Mouse (Mus musculus) urinary bladder, adult 2 months (tissue): ENCODE results near the gene Elmo1. TPM values are rescaled to one million over a fixed set of nuclear protein-coding genes. Genes with fewer than 3 reads are reported as not detected.

Experiments used
- DNase-seq: peaks from one replicate; pipeline ENCODE4 v3.0.0; 2022; ENCODE audit warnings: low spot score
- polyA plus RNA-seq: library from polyadenylated mRNA; depleted of rRNA; stranded (reverse); fragments of >200 nt; gene quantifications from 2 replicates; pipeline ENCODE4 v1.2.3, GENCODE M21; 2012

Elmo1 gene
- polyA plus RNA-seq, 1 experiment: 9.8 TPM

GRCm38 (mm10) chr13:20263173-20263572 is 172.8 kb downstream of the Elmo1 start:
- no peak for DNase-seq

GRCm38 (mm10) chr13:20270148-20270547 is 179.8 kb downstream of the Elmo1 start:
- no peak for DNase-seq

- DNase-seq: no peak
These were observed 181.4 kb downstream of the Elmo1 start for GRCm38 (mm10) chr13:20271799-20272198.

GRCm38 (mm10) chr13:20272562-20272961 is 182.2 kb downstream of the Elmo1 start:
- no peak for DNase-seq

- DNase-seq: no peak
These were observed 189.5 kb downstream of the Elmo1 start for GRCm38 (mm10) chr13:20279889-20280288.

- DNase-seq: no peak
These were observed 193.5 kb downstream of the Elmo1 start for GRCm38 (mm10) chr13:20283891-20284290.

- DNase-seq: no peak
These were observed 196.3 kb downstream of the Elmo1 start for GRCm38 (mm10) chr13:20286680-20287079.

GRCm38 (mm10) chr13:20288393-20288792 is 198.0 kb downstream of the Elmo1 start:
- DNase-seq: no peak

- DNase-seq: no peak
These were observed 200.0 kb downstream of the Elmo1 start for GRCm38 (mm10) chr13:20290412-20290811.

GRCm38 (mm10) chr13:20292348-20292747 is 202.0 kb downstream of the Elmo1 start:
- no peak for DNase-seq

- DNase-seq: no peak
These were observed 205.0 kb downstream of the Elmo1 start for GRCm38 (mm10) chr13:20295278-20295970.

- DNase-seq: no peak
These were observed 207.4 kb downstream of the Elmo1 start for GRCm38 (mm10) chr13:20297841-20298240.

GRCm38 (mm10) chr13:20299424-20299823 is 209.0 kb downstream of the Elmo1 start:
- DNase-seq: no peak

GRCm38 (mm10) chr13:20300052-20300564 is 209.7 kb downstream of the Elmo1 start:
- DNase-seq: no peak

- no peak for DNase-seq
These were observed 210.2 kb downstream of the Elmo1 start for GRCm38 (mm10) chr13:20300626-20301025.

- no peak for DNase-seq
These were observed 211.4 kb downstream of the Elmo1 start for GRCm38 (mm10) chr13:20301760-20302159.

- DNase-seq: no peak
These were observed 215.2 kb downstream of the Elmo1 start for GRCm38 (mm10) chr13:20305621-20306020.

GRCm38 (mm10) chr13:20306180-20307177 is 216.1 kb downstream of the Elmo1 start:
- DNase-seq: no peak

GRCm38 (mm10) chr13:20307381-20307780 is 217.0 kb downstream of the Elmo1 start:
- DNase-seq: no peak

GRCm38 (mm10) chr13:20311612-20312011 is 221.2 kb downstream of the Elmo1 start:
- peak; percentile 54 for DNase-seq

- DNase-seq: no peak
These were observed 222.9 kb downstream of the Elmo1 start for GRCm38 (mm10) chr13:20313345-20313744.

- DNase-seq: no peak
These were observed 225.7 kb downstream of the Elmo1 start for GRCm38 (mm10) chr13:20316139-20316538.
